Mouse (Mus musculus): Measurements from ENCODE around the gene Grin2b. TPM values are rescaled to one million over a fixed set of nuclear protein-coding genes. Genes with fewer than 3 reads are reported as not detected.
"Not testable (repeated sequence)": the region's sequence is repeated elsewhere in the genome, so short reads cannot be mapped to it uniquely, and the experiment has no call there.

The Grin2b gene
- polyA plus RNA-seq, 1 experiment from 2014 or later, result 0.53 TPM

DNA sequence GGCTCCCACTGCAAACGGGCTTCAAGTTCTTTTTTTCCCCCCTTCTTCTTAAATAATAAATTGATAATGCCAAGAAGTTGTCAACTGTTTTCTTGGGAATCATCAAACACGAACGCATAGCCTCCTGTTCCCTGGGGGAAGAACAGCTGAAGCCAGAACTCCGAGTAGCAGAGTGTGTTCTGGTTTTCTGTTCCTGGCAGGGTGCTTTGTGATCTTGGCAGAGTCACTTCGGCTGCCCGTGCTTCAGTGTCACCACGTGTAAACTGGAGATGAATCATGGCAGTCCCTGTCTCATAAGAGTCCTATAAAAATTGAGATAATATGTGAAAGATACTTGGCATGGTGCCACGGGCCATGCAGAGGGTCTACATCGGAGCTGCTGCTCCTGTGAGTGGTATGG lies 485.4 kb downstream of the Grin2b start:
- WGBS, result 52% methylated on average over 9 of the region's 9 CpGs
- Histone ChIP-seq H3K4me2 (no peak overlapping the region), H3K36me3 (no peaks in the 10 kb centered on the region), H3K4me3 (no peak overlapping the region), H3K9me3 (replicated peaks) (no peaks in the 10 kb centered on the region), H3K9ac (no peak overlapping the region), H3K27me3 (no peaks in the 10 kb centered on the region), H3K4me1 (replicated peaks) (no peaks in the 10 kb centered on the region), H3K27ac (no peak overlapping the region)
- no peak for ATAC-seq (replicated peaks; ENCODE audit: insufficient number of reproducible peaks, insufficient read depth, low FRiP score, low read depth)

- 49% methylated on average over 2 of the region's 2 CpGs for WGBS
- no peak for ATAC-seq (replicated peaks; ENCODE audit: insufficient number of reproducible peaks, insufficient read depth, low FRiP score, low read depth)
These were observed 489.1 kb downstream of the Grin2b start for GRCm38 (mm10) chr6:135684206-135684605.

GRCm38 (mm10) chr6:135681423-135681822 lies 491.9 kb downstream of the Grin2b start:
- H3K27ac ChIP-seq; H3K4me1 ChIP-seq (replicated peaks); H3K4me2 ChIP-seq; H3K36me3 ChIP-seq; H3K9ac ChIP-seq; H3K27me3 ChIP-seq; H3K4me3 ChIP-seq; H3K9me3 ChIP-seq (replicated peaks); ATAC-seq (replicated peaks; ENCODE audit: insufficient number of reproducible peaks, insufficient read depth, low FRiP score, low read depth): not testable (repeated sequence)
- WGBS, result 76% methylated on average over 4 of the region's 4 CpGs

More at GRCm38 (mm10) chr6:135684206-135684605, 489.1 kb downstream of the Grin2b start:
- Histone ChIP-seq H3K27me3 (no peaks in the 10 kb centered on the region), H3K4me2 (no peak overlapping the region), H3K4me1 (replicated peaks) (no peaks in the 10 kb centered on the region), H3K27ac (no peak overlapping the region), H3K4me3 (no peak overlapping the region), H3K36me3 (no peaks in the 10 kb centered on the region), H3K9ac (no peak overlapping the region), H3K9me3 (replicated peaks) (no peaks in the 10 kb centered on the region)

DNA sequence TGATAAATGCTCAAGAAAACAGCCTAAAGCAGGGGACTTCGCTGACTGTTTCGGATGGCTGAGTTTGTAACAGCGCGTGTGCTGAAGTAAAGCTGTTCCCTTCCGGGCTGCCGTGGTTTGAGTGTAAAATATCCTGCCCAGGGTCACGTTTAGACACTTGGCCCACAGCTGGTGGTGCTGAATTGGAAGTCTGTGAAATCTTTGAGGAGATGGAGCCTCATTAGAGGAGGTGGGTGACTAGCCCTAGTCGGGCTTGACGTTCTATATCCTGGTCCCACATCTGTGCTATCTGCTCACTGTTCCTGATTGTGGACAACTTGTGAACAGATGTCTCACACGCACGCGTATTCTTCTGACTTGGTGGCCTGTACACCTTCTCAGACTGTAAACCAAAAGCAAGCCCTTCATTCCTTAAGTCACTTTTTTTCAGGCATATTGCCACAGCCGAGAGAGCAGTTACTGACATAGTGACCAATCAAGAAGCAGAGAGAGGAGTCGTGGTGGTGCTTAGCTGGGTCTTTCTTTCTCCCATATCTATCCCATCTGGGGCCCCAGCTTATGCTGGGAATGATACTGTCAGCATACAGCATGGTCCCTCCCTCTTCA lies 493.1 kb downstream of the Grin2b start:
- no peak for ATAC-seq (replicated peaks; ENCODE audit: insufficient number of reproducible peaks, insufficient read depth, low FRiP score, low read depth)
- no peaks in the 10 kb centered on the region for H3K4me1 ChIP-seq (replicated peaks)
- H3K9ac ChIP-seq, result no peak overlapping the region
- H3K27me3 ChIP-seq, result no peaks in the 10 kb centered on the region
- no peak overlapping the region for H3K4me2 ChIP-seq
- no peak overlapping the region for H3K4me3 ChIP-seq
- 76% methylated on average over 14 of the region's 14 CpGs for WGBS
- no peak overlapping the region for H3K27ac ChIP-seq
- no peaks in the 10 kb centered on the region for H3K9me3 ChIP-seq (replicated peaks)
- no peaks in the 10 kb centered on the region for H3K36me3 ChIP-seq

DNA sequence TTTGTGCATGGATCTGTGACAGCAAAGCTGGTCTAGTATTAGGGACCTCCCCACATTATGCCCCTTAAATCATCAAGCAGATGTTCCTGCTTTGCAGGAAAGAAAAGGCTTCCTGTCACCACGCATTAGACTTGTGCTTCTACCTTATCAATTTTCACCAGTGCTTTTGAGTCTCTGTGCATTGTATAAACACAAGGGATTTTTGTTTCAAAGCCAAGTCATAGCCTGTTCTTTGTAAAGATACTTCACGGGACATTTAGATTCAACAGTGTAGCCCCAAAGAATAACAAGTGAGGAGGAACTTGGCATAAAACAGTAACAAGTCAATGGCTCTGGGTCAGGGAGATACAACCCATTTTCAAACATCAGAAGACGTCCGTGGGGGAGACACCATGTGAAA lies 498.9 kb downstream of the Grin2b start:
- Histone ChIP-seq H3K9me3 (replicated peaks) (no peaks in the 10 kb centered on the region), H3K4me1 (replicated peaks) (no peaks in the 10 kb centered on the region), H3K9ac (no peak overlapping the region), H3K27me3 (no peaks in the 10 kb centered on the region), H3K36me3 (no peaks in the 10 kb centered on the region), H3K4me2 (no peak overlapping the region), H3K27ac (no peak overlapping the region), H3K4me3 (no peak overlapping the region)
- 28% methylated on average over 4 of the region's 4 CpGs for WGBS
- ATAC-seq (replicated peaks; ENCODE audit: insufficient number of reproducible peaks, insufficient read depth, low FRiP score, low read depth), result no peak

DNA sequence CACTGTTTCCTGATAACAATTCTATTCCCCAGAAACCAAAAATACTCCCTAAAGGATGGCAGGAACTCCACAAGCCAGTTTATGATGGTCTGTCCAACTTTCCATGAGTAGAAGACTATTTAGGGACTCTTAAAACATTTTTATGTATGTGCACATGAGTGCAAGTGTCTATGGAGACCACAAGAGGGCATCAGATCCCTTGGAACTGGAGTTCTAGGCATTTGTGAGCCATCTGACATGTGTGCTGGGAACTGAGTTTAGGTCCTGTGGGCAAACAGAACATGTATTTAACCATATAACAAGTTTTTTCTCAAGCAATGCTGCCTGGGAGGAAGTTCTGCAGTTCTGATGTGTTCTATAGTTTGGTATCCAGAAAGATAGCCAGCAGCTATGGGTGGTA lies 501.3 kb downstream of the Grin2b start:
- Histone ChIP-seq H3K9ac (no peak overlapping the region), H3K4me1 (replicated peaks) (no peaks in the 10 kb centered on the region), H3K27ac (no peak overlapping the region), H3K36me3 (no peaks in the 10 kb centered on the region), H3K27me3 (no peaks in the 10 kb centered on the region), H3K9me3 (replicated peaks) (no peaks in the 10 kb centered on the region), H3K4me3 (no peak overlapping the region), H3K4me2 (no peak overlapping the region)
- ATAC-seq (replicated peaks; ENCODE audit: insufficient number of reproducible peaks, insufficient read depth, low FRiP score, low read depth), result no peak

Small RNA genes within 50 kb of the gene (microRNA-seq; reads per million reads assigned to microRNA genes)
- not detected for gene Gm22892

Other genes starting within 250 kb of the Grin2b start
- gene Gm8994, start 154.0 kb upstream of the Grin2b start, polyA plus RNA-seq (2015; fragmentation: Nextera tagmentation; extraction: Ambion mirVana), result not detected in 2 replicates
- gene E330021D16Rik, start 242.1 kb upstream of the Grin2b start, polyA plus RNA-seq (2015; fragmentation: Nextera tagmentation; extraction: Ambion mirVana), result not detected in 2 replicates